Mouse (Mus musculus) liver, adult (tissue): ENCODE measurements around the gene Spag5.

Source experiments
- GATA4 ChIP-seq: IDR thresholded peaks from 2 replicates; pipeline ENCODE4 v1.6.1; 2014; ENCODE audit warnings: mild to moderate bottlenecking, low read length; ENCODE audit not compliant: insufficient replicate concordance

Spag5 gene

DNA sequence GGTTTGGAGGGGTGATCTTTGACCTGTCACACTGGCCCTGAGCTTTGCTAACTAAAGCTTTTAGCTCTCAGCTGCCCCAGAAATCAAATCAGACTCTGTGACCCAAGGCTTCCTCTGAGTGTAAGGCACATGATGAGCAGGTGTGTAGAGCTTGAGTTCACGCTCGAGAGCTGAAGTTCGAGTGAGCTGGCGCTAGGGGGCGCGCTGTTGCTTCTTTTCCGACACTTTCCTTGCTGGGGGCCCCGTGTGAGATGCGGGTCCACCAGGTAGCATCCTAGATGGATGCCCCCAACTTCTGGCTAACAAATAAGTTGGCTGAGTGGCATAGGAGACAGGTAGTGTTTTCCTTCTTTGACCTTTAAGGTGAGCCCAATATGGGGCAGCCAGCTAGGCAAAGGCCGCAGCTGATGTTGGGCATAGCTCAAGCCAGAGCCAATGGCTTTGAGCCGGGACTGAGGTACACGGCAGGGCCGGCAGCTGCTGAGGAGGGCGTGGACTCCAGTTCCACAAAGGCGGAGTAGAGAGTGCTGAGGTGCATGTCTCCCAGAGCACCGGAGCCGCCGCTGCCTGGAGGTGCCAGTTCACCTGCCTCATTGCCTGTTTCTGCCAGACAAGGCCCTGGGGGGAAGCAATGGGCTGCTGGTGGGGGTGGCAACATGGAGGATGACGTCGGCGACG is 57.1 kb downstream of the Spag5 start:
- no peak for TF ChIP-seq GATA4

DNA sequence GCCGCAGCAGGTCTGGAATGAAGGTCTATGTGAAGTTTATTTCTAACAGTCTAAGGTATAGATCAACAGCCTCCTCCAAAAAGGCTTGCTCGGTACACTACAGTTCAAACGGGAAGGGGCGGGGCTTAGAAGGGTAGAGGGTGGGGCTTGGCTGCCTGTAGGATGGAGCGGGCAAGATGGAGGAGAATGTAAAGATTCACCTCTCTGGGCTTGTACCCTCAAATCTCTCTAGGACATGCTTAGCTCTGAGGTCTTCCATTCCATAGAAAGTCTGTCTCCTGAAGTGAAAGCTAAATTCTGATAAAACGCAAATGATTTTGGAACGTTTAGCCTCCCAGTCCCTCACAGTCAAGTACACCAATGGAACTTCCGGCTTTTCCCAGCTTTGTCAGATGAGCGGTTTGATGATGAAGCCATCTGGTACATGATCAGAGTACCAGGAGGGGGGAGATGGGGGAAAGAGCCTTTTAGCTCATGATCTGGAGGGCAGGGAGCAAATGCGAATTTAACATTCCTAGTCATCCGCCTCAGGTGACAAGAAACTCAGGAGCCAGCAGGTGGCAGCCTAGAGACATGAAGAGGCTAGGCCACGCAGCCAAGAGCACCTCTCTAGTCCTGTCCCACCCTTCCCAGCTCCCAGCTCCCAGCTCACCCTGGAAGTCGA is 58.9 kb downstream of the Spag5 start:
- no peak for TF ChIP-seq GATA4

DNA sequence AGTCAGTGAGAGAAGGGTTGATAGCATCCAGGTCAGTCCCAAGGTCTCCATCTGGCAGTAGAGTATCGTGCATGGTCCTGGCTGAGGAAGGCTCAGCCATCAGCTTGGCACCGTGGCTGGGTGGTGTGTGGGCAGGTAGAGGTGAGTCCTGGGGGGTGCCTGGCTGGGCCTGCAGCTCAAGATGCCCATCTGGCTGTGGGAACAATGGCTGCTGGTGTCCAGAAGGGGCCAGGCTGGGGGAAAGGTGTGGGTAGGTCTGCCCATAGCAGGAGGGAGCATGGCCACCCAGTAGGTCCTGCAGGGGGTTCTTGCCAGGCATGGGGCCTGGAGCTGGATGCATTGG is 59.4 kb downstream of the Spag5 start:
- no peak for TF ChIP-seq GATA4

DNA sequence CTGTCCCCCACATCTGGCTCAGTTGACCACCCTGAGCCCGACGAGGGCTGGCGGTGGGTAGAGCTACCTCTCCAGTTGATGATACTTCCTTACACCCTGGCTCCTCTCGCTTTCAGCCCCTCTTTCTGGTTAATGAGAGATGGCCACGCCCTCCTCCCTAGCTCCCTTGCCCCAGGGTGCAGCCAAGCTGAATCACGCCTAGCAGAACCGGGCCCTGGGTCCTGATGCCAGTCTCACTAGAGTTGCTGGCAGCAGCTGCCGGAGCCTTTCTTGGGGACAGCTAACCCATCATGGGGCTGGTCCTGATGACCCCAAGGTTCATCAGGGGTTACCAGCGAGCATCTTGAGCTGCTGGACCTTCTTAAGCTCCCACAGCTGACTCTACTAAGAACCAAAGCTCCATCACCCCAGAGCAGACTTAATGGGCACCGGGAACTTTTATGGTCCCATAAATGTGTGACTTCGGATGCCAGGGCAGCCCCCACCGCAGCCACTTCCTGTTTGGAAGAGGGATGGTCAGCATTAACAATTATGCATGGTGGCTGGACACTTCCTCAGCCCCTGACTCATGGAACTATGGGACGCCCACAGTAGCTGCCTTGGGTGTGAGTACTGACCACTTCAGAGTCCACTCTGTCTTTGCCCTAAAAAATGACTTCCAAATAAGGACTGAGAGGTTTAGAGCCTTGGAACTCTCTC is 62.1 kb downstream of the Spag5 start:
- no peak for TF ChIP-seq GATA4

DNA sequence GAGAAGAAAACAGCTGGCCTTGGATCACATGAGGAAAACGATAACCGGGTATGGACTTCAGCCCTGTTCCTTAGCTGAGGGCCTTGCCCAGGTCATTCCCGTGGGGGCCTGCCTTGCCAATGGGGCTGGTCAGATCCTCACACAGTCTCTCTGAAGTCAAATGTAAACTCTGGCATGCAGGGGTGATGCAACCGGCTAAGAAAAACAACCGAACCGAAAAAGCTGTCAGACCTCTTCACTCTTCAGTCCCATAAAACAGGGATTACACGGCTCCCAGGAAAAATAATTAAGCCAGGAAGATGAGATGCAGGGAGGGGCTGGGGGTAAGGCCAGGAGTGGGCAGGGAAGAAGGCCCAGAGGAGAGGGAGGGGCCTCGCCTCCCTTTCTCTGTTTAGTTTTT is 62.8 kb downstream of the Spag5 start:
- no peak for TF ChIP-seq GATA4

DNA sequence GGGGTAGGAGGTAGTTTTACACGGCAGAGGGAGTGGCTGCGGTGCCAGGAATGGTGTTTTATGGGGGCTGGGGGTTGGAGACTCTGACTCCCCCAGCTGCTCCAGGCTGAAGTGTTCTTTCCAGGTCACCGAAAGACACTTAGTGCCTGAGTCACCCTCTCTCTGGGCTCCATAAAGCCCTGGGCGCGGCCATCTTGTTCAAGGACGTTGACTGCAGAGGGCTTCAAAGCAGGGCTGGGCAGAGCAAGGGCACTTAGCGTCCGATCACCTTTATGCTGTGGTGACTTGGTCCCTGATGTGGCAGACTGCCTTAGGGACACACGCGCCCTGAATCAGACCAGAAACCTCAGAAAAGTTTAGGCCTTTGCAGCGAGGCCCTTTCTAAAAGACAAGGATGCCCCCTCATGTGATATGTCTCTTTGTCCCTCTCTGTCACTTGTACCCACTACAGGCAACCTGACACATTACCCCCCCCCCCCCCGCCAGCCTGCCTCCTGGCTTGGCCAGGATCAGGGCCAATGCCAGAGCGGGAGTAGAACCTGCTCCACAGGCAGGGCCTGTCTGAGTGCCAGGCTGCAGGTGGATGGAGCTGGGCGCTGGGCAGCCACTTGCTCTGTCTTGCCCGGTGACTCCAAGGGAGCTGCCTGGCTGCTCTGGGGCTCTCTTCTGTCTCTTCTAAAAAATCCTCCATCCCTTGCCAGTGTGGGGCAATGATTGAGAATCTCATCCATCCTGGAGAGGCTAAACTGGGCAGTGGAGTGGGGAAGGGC is 66.3 kb downstream of the Spag5 start:
- TF ChIP-seq GATA4, result no peak

DNA sequence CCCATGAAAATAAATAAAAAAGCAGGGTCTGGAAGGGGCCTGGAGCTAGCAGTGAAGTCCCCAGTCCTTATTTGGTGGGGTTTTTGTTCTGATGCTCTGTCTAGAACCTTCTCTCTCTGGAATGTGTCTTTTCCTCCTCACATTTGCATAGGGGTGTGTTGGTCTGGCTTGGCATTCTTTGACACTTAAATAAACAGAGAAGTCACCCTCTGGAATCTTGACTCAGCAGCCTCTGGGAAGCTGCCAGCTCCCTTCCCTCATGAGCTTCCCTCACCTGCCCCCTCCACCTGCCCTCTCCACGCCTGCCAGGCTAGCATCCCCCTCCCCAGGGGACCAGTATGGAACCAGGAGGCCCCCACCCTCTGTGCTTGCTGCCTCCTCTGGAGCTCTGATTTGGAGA is 69.1 kb downstream of the Spag5 start:
- TF ChIP-seq GATA4, result no peak

DNA sequence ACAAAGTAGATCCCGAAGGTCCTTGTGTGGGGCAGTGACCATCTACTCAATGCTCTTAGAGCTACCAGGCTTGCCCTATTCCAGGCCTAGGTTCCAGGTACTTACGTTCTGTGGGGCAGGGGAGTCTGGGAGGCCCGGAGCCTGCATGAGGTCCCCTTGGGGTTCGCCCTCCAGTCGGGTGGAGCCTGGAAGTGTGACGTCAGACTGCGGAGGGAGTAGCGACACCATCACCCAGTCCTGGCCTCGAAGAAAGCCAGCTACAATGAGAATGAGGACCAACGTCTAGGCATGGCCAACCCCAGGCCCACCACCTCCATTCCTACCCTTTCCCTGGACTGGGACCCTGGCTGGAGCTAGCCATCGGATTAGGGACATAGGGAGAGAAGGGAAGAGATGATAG is 70.4 kb downstream of the Spag5 start:
- TF ChIP-seq GATA4, result no peak
